Mouse (Mus musculus) embryonic facial prominence, embryonic 10.5 days (tissue): ENCODE data around the gene Kif3c. TPM values are rescaled to one million over a fixed set of nuclear protein-coding genes. Genes with fewer than 3 reads are reported as not detected.

Experiments used
- DNase-seq: peaks from one replicate; pipeline ENCODE4 v3.0.0-alpha.2; 2017; ENCODE audit warnings: low spot score
- H3K27ac ChIP-seq: fragments of 300-500 bp; sonication (generic); replicated peaks from 2 replicates; pipeline ENCODE4 v1.5.1; 2016; ENCODE audit warnings: mild to moderate bottlenecking
- H3K27me3 ChIP-seq: fragments of 300-500 bp; sonication (generic); replicated peaks from 2 replicates; pipeline ENCODE4 v1.6.1; 2016; ENCODE audit warnings: low read depth, mild to moderate bottlenecking; ENCODE audit not compliant: poor library complexity, severe bottlenecking
- H3K36me3 ChIP-seq: fragments of 300-500 bp; sonication (generic); replicated peaks from 2 replicates; pipeline ENCODE4 v1.6.1; 2016; ENCODE audit warnings: mild to moderate bottlenecking, moderate library complexity
- H3K4me1 ChIP-seq: fragments of 300-500 bp; sonication (generic); 2 replicates; pipeline ENCODE4 v1.6.1; 2016
- H3K4me3 ChIP-seq: fragments of 300-500 bp; sonication (generic); 2 replicates; pipeline ENCODE4 v1.5.1; 2016; ENCODE audit warnings: mild to moderate bottlenecking, moderate library complexity
- H3K9me3 ChIP-seq: fragments of 300-500 bp; sonication (generic); 2 replicates; pipeline ENCODE4 v1.6.1; 2016; ENCODE audit warnings: mild to moderate bottlenecking
- WGBS: fragments of 180-500 bp; shearing (Covaris S2); methylation state at CpG from one replicate; pipeline ENCODE4 v1.1.7; 2016; 5-methylcytosine and 5-hydroxymethylcytosine counted together
- polyA plus RNA-seq: library from polyadenylated mRNA; unstranded; fragments of >200 nt; fragmentation: Nextera tagmentation; extraction: Ambion mirVana; gene quantifications from 2 replicates; pipeline ENCODE4 v1.2.1, GENCODE M21; 2016

Gene Kif3c
- polyA plus RNA-seq, 1 experiment from 2014 or later, result 20.5 TPM

DNA sequence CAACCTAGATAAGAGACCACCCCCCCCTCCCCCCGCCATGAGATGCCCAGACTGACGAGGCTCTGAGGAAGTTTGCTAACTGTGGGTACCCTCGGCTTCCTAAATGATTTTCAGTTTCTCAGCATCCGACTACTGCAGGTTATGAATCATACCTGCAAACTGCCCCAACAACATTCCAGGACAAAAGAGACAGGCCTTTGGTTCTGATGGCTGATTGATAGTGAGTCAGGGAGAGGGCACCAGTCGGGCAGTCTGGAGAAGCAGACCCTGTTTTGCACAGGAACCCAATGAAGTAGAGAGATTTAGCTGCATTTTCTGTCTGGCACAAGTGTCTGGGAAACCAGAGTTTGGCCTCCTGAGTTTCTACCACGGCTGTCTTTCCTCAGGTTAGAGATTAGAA lies 12.7 kb upstream of the Kif3c start:
- Histone ChIP-seq H3K4me3 (no peak overlapping the region), H3K9me3 (0 out of 2 replicates have a peak, but pooled peaks cover 2% of the 10 kb centered on the region), H3K27ac (no peak overlapping the region), H3K4me1 (no peaks in the 10 kb centered on the region), H3K36me3 (no peaks in the 10 kb centered on the region), H3K27me3 (no peaks in the 10 kb centered on the region)
- WGBS, result 78% methylated on average over 6 of the region's 6 CpGs
- DNase-seq, result no peak

DNA sequence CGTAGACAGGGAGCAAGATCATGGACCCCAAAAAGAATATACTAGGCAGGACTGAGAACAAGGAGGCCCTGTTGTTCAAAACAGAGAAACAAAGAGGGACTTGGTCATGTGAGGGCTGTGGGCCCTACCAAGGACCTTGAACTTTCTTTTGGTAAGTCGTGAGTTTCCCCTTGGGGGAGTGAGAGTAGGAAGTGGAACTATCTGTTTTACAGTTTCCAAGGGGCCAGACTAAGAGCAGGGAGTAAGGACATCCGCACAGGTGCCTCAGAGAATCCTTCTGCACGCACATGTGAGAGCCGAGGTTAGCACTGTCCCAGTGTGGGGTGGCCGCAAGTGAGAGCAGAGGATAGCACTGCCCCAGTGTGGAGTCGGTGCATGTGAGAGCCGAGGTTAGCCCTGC lies 9.9 kb upstream of the Kif3c start:
- H3K4me1 ChIP-seq, result no peaks in the 10 kb centered on the region
- WGBS, result 82% methylated on average over 8 of the region's 8 CpGs
- no peak for DNase-seq

DNA sequence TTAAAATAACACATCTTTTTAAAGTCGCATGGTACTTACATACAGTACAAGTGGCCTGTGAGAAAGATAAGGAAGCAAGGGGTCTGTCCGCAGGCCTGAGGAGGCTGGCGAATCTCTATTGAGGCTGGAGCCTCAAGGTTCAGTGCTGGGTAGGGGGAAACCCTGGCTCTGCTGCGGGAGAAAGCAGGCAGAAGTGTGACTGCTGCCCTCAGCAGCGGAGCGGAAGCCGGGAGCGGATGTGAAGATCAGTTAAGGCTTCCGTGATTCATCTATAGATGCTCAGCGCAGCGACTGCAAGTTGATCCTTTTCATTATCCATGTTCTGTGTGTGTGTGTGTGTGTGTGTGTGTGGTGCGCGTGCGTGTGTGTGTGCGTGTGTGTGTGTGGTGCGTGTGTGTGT lies 8.1 kb upstream of the Kif3c start:
- H3K27ac ChIP-seq, result no peak overlapping the region
- H3K4me1 ChIP-seq, result no peaks in the 10 kb centered on the region
- DNase-seq, result no peak
- peak overlapping the region; percentile 26; the same call in 1 of the 2 replicates for H3K4me3 ChIP-seq
- 66% methylated on average over 16 of the region's 16 CpGs for WGBS
- H3K36me3 ChIP-seq, result no peaks in the 10 kb centered on the region
- H3K27me3 ChIP-seq, result no peaks in the 10 kb centered on the region
- no peaks in the 10 kb centered on the region for H3K9me3 ChIP-seq

More for the DNA sequence above, 9.9 kb upstream of the Kif3c start:
- Histone ChIP-seq H3K27ac (no peak overlapping the region), H3K9me3 (no peaks in the 10 kb centered on the region), H3K27me3 (no peaks in the 10 kb centered on the region), H3K36me3 (no peaks in the 10 kb centered on the region), H3K4me3 (no peak overlapping the region)

DNA sequence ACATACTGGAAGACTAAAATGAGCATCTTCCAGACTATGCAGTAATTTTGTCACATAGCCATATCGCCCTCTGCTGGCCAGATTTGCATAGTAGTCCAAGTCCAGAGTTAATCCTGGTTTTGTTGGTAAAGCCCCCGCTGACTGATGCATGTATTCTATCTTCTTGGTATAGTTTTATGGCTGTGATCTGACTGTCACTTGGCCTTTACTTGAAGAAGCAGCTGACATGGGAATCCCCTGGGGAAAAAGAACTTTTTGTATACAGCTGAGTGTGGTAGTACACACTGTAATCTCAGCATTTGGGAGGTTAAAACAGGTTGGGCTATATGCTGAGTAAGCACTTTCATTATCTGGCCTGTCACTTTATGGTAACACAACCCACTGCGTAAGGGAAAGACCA lies 5.6 kb upstream of the Kif3c start:
- 31% methylated on average over 3 of the region's 3 CpGs for WGBS
- Histone ChIP-seq H3K27ac (no peak overlapping the region), H3K4me1 (no peaks in the 10 kb centered on the region)

DNA sequence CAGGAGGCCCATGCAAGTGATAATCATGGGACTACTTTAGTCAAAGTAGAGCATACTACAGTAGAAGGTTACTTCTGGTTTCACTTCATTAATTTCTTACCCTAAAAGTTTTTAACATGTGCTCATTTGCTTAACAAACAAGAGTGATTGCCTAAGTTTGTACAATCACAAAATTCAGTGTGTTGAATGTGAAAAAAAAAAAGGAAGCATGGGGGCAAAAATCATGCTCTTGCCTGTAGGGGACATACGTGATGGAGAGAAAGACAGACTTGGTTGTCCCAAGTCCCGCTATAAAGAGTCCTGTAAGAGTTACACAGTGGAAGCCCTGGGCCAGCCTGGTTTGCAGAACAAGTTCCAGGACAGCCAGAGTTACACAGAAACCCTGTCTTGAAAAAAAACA lies 4.9 kb upstream of the Kif3c start:
- no peak overlapping the region for H3K4me3 ChIP-seq
- WGBS, result 86% methylated on average over 2 of the region's 2 CpGs
- H3K27me3 ChIP-seq, result no peaks in the 10 kb centered on the region
- H3K9me3 ChIP-seq, result no peaks in the 10 kb centered on the region
- no peaks in the 10 kb centered on the region for H3K4me1 ChIP-seq
- no peak for DNase-seq
- H3K36me3 ChIP-seq, result no peaks in the 10 kb centered on the region
- no peak overlapping the region for H3K27ac ChIP-seq

More for the DNA sequence above, 5.6 kb upstream of the Kif3c start:
- Histone ChIP-seq H3K9me3 (no peaks in the 10 kb centered on the region), H3K36me3 (no peaks in the 10 kb centered on the region), H3K27me3 (no peaks in the 10 kb centered on the region), H3K4me3 (no peak overlapping the region)
- DNase-seq, result peak; percentile 63

DNA sequence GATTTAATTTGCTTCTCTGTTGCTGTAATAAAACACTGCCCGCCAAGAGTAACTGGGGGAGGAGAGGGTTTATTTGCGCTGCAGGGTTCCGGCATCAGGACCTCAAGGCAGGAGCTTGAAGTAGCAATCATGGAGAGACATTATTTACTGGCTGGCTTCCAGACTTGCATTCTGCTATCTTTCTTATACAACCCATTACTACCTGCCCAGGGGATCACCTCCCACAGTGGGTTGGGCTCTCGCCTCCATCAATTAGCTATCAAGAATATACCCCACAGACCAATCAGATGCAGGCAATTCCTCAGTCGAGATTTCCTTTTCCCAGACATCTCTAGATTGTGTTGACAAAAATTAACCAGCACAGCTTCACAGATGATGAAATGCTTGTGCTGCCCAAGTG lies 856 bp upstream of the Kif3c start:
- Histone ChIP-seq H3K9me3 (peaks cover 18% of the 10 kb centered on the region), H3K36me3 (peaks cover 18% of the 10 kb centered on the region), H3K27me3 (0 out of 2 replicates have a peak, but pooled peaks cover 3% of the 10 kb centered on the region), H3K27ac (peak overlapping the region; percentile 91), H3K4me3 (peak overlapping the region; percentile 81; the same call in 1 of the 2 replicates), H3K4me1 (peaks cover 27% of the 10 kb centered on the region)
- WGBS, result 94% methylated on average over 5 of the region's 5 CpGs
- no peak for DNase-seq

DNA sequence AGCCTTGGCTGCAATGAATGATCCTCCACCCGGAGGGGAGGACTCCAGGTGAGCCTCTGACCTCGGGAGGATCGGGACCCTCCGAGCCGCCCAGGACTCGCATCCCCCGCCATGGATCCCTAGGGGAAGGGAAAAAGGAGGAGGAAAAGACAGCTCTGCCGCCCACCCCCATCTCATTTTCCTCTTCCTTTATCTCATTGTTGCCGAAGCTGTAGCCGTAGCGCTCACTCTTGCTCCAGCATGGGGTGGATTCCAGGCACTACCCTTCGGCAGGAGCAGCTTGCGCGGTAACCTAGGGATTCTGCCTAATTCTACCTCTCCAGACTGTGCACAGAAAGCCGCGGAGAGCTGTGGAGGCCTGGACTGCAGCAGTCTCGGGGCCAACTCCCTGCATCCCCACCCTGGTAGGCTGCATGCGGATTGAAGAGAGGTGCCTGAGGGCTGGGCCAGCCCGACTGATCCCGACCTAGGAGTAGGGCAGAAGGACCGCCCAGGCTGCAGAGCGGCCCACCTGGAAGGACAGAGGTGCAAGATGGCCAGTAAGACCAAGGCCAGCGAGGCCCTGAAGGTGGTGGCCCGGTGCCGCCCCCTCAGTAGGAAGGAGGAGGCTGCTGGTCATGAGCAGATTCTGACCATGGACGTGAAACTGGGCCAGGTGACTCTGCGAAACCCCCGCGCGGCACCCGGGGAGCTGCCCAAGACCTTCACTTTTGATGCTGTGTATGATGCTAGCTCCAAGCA lies 687 bp downstream of the Kif3c start:
- peaks cover 18% of the 10 kb centered on the region for H3K9me3 ChIP-seq
- peak overlapping the region; percentile 81 for H3K4me3 ChIP-seq
- 4% methylated on average over 31 of the region's 31 CpGs for WGBS
- peaks cover 18% of the 10 kb centered on the region for H3K36me3 ChIP-seq
- H3K27ac ChIP-seq, result peak overlapping the region; percentile 91
- DNase-seq, result peak; percentile 54
- 0 out of 2 replicates have a peak, but pooled peaks cover 3% of the 10 kb centered on the region for H3K27me3 ChIP-seq
- H3K4me1 ChIP-seq, result peaks cover 35% of the 10 kb centered on the region

DNA sequence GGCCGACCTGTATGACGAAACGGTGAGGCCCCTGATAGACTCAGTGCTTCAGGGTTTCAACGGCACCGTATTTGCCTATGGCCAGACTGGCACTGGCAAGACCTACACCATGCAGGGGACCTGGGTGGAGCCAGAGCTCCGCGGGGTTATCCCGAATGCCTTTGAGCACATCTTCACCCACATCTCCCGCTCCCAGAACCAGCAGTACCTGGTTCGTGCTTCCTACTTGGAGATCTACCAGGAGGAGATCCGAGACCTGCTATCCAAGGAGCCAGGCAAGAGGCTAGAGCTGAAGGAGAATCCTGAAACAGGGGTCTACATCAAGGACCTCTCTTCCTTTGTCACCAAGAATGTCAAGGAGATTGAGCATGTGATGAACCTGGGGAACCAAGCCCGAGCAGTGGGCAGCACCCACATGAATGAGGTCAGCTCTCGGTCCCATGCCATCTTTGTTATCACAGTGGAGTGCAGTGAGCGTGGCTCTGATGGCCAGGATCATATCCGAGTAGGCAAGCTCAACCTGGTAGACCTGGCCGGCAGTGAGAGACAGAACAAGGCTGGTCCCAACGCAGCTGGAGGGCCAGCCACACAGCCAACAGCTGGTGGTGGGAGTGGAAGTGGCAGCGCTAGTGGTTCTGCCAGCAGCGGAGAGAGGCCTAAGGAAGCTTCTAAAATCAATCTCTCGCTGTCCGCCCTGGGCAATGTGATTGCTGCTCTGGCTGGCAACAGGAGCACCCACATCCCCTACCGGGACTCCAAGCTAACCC lies 1.4 kb downstream of the Kif3c start:
- 64% methylated on average over 22 of the region's 22 CpGs for WGBS

DNA sequence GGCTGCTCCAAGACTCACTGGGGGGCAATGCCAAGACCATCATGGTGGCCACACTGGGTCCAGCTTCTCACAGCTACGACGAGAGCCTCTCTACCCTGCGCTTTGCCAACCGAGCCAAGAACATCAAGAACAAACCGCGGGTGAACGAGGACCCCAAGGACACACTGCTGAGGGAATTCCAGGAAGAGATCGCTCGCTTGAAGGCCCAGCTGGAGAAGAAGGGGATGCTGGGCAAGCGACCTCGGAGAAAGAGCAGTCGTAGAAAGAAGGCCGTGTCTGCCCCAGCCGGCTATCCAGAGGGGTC lies 2.0 kb downstream of the Kif3c start:
- Histone ChIP-seq H3K9me3 (peaks cover 18% of the 10 kb centered on the region), H3K4me3 (peak overlapping the region; percentile 81; the same call in 1 of the 2 replicates), H3K27me3 (0 out of 2 replicates have a peak, but pooled peaks cover 3% of the 10 kb centered on the region), H3K4me1 (peaks cover 47% of the 10 kb centered on the region), H3K36me3 (peaks cover 18% of the 10 kb centered on the region), H3K27ac (no peak overlapping the region)
- WGBS, result 96% methylated on average over 14 of the region's 14 CpGs
- no peak for DNase-seq

More for the DNA sequence above, 1.4 kb downstream of the Kif3c start:
- H3K4me3 ChIP-seq, result peak overlapping the region; percentile 81
- H3K9me3 ChIP-seq, result peaks cover 18% of the 10 kb centered on the region
- peak overlapping the region; percentile 91 for H3K27ac ChIP-seq
- DNase-seq, result no peak
- H3K27me3 ChIP-seq, result 0 out of 2 replicates have a peak, but pooled peaks cover 3% of the 10 kb centered on the region
- peaks cover 18% of the 10 kb centered on the region for H3K36me3 ChIP-seq
- peaks cover 42% of the 10 kb centered on the region for H3K4me1 ChIP-seq

DNA sequence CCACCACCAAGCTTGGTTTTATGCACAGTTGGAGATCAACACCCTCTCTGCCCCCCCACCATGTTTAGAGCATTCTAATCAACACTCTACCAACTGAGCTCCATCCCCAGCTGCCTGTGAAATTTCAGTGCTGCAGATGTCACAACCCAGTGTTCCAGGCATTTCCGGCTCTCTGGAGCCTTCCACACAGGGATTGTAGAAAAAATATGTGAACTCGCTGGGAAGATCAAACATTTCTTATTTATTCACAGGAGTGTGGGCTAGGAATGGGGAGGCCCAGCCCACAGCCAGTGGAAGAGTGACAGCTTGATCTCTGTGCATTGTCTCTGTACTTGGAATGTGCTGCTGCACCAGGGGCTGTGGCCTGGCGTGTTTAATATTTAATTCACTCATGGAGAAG lies 3.8 kb downstream of the Kif3c start:
- peak overlapping the region; percentile 41 for H3K4me3 ChIP-seq
- peaks cover 18% of the 10 kb centered on the region for H3K9me3 ChIP-seq
- H3K4me1 ChIP-seq, result peaks cover 49% of the 10 kb centered on the region
- 75% methylated on average over 3 of the region's 3 CpGs for WGBS
- H3K36me3 ChIP-seq, result peaks cover 34% of the 10 kb centered on the region
- H3K27me3 ChIP-seq, result 0 out of 2 replicates have a peak, but pooled peaks cover 3% of the 10 kb centered on the region
- no peak for DNase-seq
- H3K27ac ChIP-seq, result no peak overlapping the region

DNA sequence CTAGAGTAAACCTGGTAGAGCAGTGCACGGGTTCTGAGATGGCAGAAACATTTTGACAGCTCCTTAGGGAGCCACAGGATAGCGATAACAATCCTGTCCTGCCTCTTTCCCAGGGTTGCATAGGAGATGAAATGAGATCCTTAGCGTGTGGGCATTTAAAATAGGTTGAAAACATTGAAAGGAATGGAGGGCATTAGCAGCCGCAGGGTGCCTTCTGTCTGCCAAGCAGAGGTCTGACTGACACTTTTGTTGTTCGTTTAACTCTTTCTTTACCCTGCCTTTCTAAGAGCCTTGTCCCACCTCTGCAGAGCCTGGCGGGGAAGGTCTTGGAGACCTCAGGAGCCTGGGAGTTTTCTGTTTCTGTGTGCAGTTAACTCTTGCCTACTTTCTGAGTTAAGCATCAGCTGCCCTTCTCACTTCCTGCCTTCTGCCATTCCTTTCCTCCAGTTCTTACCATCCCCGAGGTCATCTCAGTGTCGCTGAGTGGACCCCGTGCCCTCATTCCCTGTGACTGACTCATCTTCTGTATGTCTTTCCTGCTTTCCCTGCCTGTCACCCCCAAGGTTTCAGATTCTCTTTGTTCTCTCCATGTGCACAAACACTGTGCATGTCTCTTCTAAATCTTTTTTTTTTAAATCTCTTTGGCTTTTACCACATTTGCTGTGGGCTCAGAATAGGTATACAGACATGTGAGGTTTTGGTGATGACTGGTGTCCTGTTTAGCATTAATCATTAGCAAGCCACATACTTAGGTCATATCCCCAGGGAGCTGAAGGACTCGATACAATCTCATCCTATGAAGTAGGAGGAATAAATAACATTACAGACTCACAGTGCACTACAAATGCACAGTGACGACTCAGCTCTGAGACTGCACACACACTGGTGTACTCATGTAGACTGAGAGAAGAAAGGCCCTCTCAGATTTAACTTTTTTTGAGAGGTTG lies 6.3 kb downstream of the Kif3c start:
- peaks cover 42% of the 10 kb centered on the region for H3K4me1 ChIP-seq
- H3K36me3 ChIP-seq, result peaks cover 53% of the 10 kb centered on the region
- peaks cover 13% of the 10 kb centered on the region for H3K9me3 ChIP-seq
- peak overlapping the region; percentile 37; the same call in 1 of the 2 replicates for H3K4me3 ChIP-seq
- 15% methylated on average over 11 of the region's 11 CpGs for WGBS
- DNase-seq, result no peak
- H3K27me3 ChIP-seq, result 0 out of 2 replicates have a peak, but pooled peaks cover 3% of the 10 kb centered on the region
- no peak overlapping the region; the same call in 1 of the 2 replicates for H3K27ac ChIP-seq

DNA sequence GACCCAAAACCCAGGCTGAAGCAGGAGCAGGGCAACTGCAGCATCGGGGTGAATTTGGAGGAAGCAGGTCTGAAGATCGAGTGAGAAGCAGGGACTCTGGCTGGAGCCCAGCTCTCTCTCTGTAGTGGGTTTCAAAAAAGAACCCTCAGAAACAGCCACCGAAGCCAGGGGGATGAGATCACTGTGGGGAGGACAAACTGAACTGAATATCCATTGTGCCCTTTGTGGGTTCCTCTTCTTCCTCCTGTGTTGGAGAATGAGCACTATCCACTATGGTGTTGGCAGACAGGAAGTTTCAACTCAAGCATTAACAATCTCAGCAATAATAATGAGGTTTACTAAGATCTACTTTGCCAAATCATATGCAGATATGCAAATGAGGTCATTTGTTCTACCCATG lies 7.1 kb downstream of the Kif3c start:
- H3K4me1 ChIP-seq, result peaks cover 36% of the 10 kb centered on the region

More for the DNA sequence above, 7.1 kb downstream of the Kif3c start:
- Histone ChIP-seq H3K27ac (no peak overlapping the region), H3K4me3 (no peak overlapping the region), H3K27me3 (no peaks in the 10 kb centered on the region), H3K36me3 (peaks cover 46% of the 10 kb centered on the region), H3K9me3 (peaks cover 6% of the 10 kb centered on the region)
- no peak for DNase-seq
- WGBS, result 63% methylated on average over 3 of the region's 3 CpGs
